Mouse (Mus musculus) brain, embryonic 14.5 days (tissue): ENCODE data around the gene Etv3.

Experiments
- CTCF ChIP-seq: fragments of 200-500 bp; IDR thresholded peaks from 2 replicates; pipeline ENCODE4 v1.5.1; 2012; ENCODE audit warnings: inconsistent platforms, mild to moderate bottlenecking, moderate library complexity, borderline replicate concordance; ENCODE audit not compliant: insufficient read depth, insufficient read length; ENCODE audit errors: extremely low read depth
- POLR2A ChIP-seq: fragments of 200-500 bp; IDR thresholded peaks from 2 replicates; pipeline ENCODE4 v1.6.1; 2012; ENCODE audit warnings: mild to moderate bottlenecking, inconsistent platforms, borderline replicate concordance; ENCODE audit not compliant: poor library complexity, insufficient read depth, insufficient read length, severe bottlenecking; ENCODE audit errors: extremely low read depth

DNA sequence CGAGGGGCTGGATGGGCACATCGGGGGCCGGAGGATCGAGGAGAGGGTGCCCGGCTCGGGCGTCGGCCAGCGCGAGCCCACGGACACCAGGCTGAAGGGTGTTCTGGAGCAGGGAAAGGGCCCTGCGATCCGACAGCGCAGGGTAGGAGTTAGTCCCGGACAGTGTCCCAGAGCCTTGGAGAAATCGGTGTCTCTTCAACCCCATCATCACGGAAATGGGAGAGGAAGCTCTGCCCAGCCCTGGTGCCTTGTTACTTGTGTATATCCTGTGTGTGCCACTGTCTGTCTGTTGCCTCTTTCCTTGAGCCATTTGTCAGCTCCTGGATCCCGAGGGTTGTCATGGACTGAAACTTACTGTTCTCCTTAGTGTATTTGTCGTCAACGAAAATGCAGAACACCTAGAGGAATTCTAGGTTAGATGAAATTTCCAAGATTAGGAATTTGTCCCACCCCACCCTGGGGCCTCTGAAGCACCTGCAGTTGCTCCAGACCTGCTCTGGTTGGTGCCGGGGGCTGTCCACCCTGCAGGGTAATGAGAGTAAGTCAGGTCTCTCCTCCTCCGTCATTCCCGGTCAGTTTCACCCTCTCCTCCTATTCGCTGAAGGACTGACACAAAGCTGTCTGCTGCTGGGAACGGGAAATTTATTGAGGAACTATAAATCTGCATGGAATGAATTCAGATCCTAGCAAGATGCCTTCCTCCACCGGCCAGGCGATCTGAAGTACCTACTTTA is 797 bp downstream of the Etv3 start:
- no peak for TF ChIP-seq POLR2A
- TF ChIP-seq CTCF: no peak
